Mouse (Mus musculus): ENCODE results near the gene Wnk1.

- TF ChIP-seq CTCF (IDR thresholded peaks at IDR 0.05; ENCODE audit: low read depth, low read length) (no peak), POLR2A (IDR thresholded peaks at IDR 0.05; ENCODE audit: insufficient read depth, low read length) (no peak), EP300 (IDR thresholded peaks at IDR 0.05; ENCODE audit: insufficient read depth, low read depth, low read length) (no peak)
Measured at GRCm38 (mm10) chr6:119905461-119905860, 133.0 kb downstream of the Wnk1 start.
